Comparison of ENCODE assay signal across 13 mouse cellular contexts in genomic region chr4:62828963-62829362, GRCm38 (mm10).
"Had no signal": no experiment of that assay in that cellular context is flagged by ENCODE, and none has a peak within 500 bp of the region (broad histone marks: within the 10 kb centered on the region; RNA-seq: fewer than 3 reads in every experiment).

No protein-coding gene starts in this region.

- H3K9ac ChIP-seq: lung, embryonic 14.5 days; midbrain, embryonic 12.5 days had no signal

- H3K27ac ChIP-seq: layer of hippocampus, adult 2 months; limb, embryonic 10.5 days; midbrain, embryonic 12.5 days; stomach, postnatal 0 days had no signal

- H3K9me3 ChIP-seq: limb, embryonic 10.5 days; midbrain, embryonic 12.5 days had no signal

- H3K27me3 ChIP-seq: midbrain, embryonic 12.5 days had no signal

- H3K36me3 ChIP-seq: limb, embryonic 10.5 days; midbrain, embryonic 12.5 days had no signal

- DNase-seq: kidney, adult 18-20 months; kidney, postnatal 10 days; kidney, postnatal 4 days; lung, embryonic 14.5 days; lung, postnatal 10 days; lung, postnatal 4 days; thymus, adult 2 months; thymus, postnatal 25 days had no signal

- H3K4me3 ChIP-seq: layer of hippocampus, adult 2 months; limb, embryonic 10.5 days; midbrain, embryonic 12.5 days had no signal

- H3K4me2 ChIP-seq: liver, embryonic 11.5 days; lung, embryonic 14.5 days; midbrain, embryonic 12.5 days had no signal
